Mouse (Mus musculus) heart, postnatal 14 days (tissue): Measurements from ENCODE around the gene E330021D16Rik. TPM values are rescaled to one million over a fixed set of nuclear protein-coding genes. Genes with fewer than 3 reads are reported as not detected.
"Not testable (repeated sequence)": the region's sequence is repeated elsewhere in the genome, so short reads cannot be mapped to it uniquely, and the experiment has no call there.

Source experiments
- DNase-seq, 2 experiments: peaks; one replicate each; pipeline ENCODE4 v3.0.0; 2021 to 2022
- intact Hi-C: fragments of 180-260 bp; cut with DNase I; formaldehyde crosslinking; loops from one replicate; pipeline ENCODE4 v1.15.1; 2025
- long read RNA-seq, 2 experiments: library from polyadenylated mRNA; stranded (forward); transcript quantifications; one replicate each; pipeline ENCODE4 v2.0.0; 2021
- total RNA-seq, 2 experiments: library from RNA; stranded (reverse); gene quantifications; 2 replicates each; pipeline ENCODE4 v1.2.3; 2021

The E330021D16Rik gene
- not detected for total RNA-seq
- long read RNA-seq, experiment 1: 0 reads
- long read RNA-seq, experiment 2: 0 reads

DNA sequence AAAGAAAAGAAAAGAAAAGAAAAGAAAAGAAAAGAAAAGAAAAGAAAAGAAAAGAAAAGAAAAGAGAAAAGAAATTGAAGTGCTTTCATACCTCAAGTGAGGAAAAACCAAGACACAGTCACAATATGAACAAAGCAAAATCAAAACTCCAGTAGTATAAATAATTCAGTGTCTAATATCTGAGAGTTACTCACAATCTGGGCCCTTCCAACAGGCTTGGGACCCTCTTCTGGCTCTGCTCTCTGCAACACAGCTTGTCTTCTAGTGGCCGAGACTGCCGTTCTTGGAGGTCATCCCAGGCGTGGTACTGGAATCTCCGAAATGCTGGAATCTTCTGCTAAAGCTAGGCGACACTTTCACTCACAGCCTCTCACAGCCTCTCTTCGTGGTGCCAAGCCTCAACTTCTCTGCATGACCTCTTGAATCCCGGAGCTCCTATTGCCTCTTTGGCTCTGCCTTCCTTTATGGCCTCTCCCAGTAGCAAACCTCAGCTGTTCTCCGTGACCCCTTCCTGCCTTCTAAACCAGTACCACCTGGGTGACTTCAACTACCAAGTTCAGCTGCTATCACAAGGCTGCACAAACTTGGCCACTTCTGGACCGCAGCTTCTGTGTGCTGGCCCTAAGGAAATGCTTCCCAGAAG, at the start of gene E330021D16Rik:
Gene E330021D16Rik, minus strand, starts transcription at position 437 of the 643 bp plus-strand sequence.
- no peak for DNase-seq
- intact Hi-C loops: no loop called here

DNA sequence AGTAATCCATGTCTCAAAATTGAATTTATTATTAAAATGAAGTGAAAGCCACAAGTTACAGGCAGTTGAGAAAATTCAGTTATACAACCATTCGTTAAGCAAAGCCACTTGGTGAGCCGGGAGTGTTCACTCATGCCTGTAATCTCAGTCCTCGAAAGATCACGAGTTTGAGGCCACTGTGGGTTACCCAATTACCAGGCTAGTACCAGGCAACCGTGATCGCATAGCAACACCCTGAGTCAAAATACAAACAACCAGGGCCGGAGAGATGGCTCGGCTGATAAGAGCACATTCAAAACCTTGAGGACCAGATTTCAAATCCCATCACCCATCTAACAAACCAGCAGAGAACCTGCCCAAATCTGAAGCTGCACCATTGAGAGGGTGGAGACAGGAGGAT, 49.7 kb upstream of the E330021D16Rik start:
- intact Hi-C loops: loop anchor here (2.0 kb wide), 1 partner anchor 40 kb away; no protein-coding TSS in a partner anchor
- no peak for DNase-seq

GRCm38 (mm10) chr6:136464121-136464621, 48.8 kb upstream of the E330021D16Rik start:
- intact Hi-C loops: loop anchor here (2.0 kb wide), 1 partner anchor 39 kb away; no protein-coding TSS in a partner anchor
- peak in 1 of 2 experiments; percentile 24 for DNase-seq

- no peak for DNase-seq
- intact Hi-C loops: no loop called here
Observed at GRCm38 (mm10) chr6:136463491-136463890, 48.1 kb upstream of the E330021D16Rik start.

DNA sequence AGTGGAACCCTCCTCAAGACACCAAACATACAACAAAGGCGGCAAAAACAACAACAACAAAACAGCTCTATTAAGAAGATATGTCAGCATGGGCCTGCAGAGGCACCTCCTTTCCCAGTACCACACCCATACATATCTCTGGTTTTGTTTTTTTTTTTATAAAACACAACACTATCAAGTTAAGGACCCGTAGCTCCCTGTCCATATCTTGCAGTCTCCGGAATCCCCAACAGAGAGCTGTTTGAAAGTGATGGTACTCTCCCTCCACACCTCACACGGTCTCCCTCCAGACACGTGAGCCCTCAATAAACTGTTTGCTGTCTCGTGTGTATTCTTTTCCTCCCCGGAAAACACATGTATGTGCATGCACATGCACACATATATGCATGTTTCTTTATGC, 43.8 kb upstream of the E330021D16Rik start:
- intact Hi-C loops: no loop called here
- DNase-seq: no peak

GRCm38 (mm10) chr6:136456302-136456701, 40.9 kb upstream of the E330021D16Rik start:
- DNase-seq: no peak
- intact Hi-C loops: no loop called here

DNA sequence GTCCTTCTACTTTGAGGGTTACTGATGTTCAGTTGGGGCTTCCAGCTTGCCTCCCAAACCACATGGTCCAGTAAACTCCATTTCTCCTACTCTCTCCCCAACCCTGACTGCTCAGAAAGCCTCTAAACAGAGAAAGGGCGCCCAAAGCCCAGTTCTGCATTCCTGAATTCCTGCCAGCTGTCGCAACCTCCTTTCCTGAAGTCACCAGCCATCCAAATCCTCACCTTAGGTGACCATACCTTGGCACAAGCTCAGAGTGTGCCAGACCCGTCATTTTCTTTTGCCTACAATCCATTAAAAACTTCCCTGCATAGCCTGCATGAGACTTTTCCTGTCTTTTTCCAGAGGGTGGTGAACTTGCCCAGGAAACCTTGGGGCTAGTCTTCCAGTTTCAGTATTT, 40.3 kb upstream of the E330021D16Rik start:
- intact Hi-C loops: no loop called here
- peak in 1 of 2 experiments; percentile 29 for DNase-seq

GRCm38 (mm10) chr6:136452623-136453022, 37.3 kb upstream of the E330021D16Rik start:
- intact Hi-C loops: no loop called here
- no peak for DNase-seq

GRCm38 (mm10) chr6:136450863-136451262, 35.5 kb upstream of the E330021D16Rik start:
- no peak for DNase-seq
- intact Hi-C loops: no loop called here

DNA sequence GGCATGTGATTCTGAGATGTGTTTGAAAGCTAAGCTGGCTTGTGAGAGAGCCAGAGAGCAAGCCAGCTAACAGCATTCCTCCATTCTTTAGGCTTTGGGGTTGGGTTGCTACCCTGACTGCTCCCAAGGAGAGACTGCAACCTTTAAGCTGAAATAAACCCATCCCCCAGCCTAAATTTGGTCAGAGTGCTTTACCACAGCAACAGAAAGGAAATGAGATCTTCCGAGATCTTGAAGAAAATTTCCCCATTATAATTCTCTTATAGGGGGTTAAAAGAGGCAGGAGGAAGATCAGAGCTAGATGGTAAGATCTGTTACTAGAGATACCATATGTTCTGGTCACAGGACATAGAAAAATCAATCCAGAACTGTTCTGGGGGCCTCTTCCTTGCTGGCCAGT, 34.6 kb upstream of the E330021D16Rik start:
- no peak for DNase-seq
- intact Hi-C loops: no loop called here

GRCm38 (mm10) chr6:136449270-136449692, 33.9 kb upstream of the E330021D16Rik start:
- peak; percentile 42 to 54 for DNase-seq
- intact Hi-C loops: no loop called here

DNA sequence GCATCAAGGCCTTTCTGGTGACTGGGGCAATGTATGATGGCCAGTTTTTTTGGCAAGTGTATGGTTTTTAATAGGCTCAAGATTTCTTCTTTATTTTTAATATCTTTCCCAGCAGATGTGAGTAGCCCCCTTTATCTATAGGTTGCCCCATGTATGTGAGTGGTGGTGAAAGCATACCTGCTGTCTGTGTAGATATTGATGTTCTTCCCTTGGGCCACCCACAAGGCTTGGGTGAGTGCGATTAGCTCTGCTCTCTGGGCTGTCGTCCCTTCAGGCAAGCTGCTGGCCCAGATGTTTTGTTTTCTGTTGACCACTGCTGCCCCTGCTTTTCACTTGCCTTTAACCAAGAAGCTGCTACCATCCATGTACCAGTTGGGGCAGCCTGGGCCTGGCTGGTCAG, 23.8 kb upstream of the E330021D16Rik start:
- DNase-seq, intact Hi-C loops: not testable (repeated sequence)

- intact Hi-C loops, DNase-seq: not testable (repeated sequence)
Observed at GRCm38 (mm10) chr6:136436151-136436550, 20.8 kb upstream of the E330021D16Rik start.

DNA sequence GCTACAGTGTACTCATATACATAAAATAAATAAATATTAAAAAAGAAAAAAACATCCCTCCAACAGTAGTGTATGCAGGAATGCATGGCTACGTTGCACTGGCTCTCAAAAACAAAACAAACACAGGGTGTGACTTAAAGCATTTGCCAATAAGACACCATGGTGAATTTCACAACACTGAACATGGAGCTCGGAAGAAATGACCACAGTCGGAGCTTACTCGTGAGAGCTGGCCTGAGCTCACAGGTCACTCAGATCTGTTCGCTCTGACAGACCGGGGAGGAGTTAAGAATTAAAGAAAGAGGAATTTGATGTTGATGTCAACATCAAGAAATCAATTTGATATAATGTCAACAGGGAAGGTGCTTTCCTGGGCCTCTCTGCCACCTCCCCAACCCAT, 18.2 kb upstream of the E330021D16Rik start:
- intact Hi-C loops: no loop called here
- DNase-seq: no peak

GRCm38 (mm10) chr6:136431896-136432248, 16.5 kb upstream of the E330021D16Rik start:
- no peak for DNase-seq

DNA sequence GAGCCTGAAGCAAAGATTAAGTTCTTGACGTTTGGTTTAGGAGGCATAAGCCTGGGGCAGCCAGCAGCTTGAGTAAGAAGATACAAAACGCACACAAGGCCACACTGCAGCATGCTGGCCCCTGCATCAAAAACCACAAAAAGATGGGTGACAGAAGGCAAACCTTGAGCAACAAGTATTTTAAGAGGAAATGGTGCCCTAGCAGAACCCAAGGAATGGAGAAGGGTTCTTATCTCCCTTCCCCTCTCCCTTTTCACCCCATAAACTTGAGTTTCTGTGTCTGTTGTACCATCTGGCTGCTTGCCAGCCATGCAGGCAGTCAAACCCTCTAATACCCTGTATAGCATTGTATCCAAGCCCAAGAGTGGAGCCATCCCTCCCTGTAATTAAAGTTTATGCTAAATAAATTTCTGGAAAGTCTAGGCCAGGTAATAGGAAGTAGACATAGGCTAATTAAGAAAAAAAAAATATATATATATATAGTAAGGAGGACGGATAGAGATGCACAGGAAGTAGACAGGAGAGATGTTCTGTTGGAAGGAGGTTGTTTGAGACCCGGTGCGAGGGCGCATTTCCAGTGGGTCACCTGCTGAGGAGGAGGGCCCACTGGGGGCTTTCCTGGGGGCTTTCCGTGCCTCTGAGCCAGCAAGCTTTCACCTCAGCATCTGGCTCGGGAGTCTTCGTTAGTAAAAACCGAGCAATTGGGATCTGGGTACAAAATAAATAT, 16.0 kb upstream of the E330021D16Rik start:
- intact Hi-C loops: no loop called here
- DNase-seq: no peak

More at GRCm38 (mm10) chr6:136431896-136432248, 16.5 kb upstream of the E330021D16Rik start:
- intact Hi-C loops: no loop called here

DNA sequence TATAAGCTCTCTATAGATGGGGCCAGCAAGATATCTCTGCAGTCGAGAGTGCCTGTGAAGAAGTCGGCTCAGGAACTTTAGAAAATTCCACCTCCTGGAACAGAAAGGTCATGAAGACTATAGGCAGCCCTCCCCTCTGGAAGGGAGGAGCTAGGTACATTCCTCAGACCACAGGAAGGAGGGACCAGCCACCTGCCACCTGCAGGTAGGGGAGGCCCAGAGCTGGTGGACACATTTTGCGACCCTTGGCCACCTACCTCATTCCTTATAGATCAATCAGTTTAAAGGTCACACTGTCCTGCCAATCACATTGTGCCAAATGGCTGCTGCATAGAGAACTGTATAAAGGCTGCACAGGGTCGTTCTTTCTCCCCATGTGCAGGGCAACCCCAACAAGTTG, 14.1 kb upstream of the E330021D16Rik start:
- no peak for DNase-seq
- intact Hi-C loops: no loop called here

DNA sequence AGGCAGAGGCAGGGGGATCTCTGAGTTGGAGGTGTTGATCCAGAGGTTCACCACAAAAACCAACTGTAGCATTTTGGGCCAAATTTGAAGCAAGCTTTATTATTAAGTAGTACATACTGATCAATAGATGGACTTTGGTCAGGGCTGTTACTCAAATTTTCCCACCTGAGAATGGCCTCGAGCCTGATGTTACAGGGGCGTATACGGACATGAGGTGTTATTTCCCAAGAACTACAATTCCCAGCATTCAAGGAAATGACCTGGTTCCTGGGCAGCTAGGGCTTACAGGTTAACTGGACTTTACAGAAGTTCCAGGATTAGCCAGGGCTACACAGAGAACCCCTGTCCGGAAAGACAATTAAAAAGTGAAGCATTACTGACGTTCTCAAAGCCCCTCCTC, 13.0 kb upstream of the E330021D16Rik start:
- intact Hi-C loops: no loop called here
- no peak for DNase-seq

DNA sequence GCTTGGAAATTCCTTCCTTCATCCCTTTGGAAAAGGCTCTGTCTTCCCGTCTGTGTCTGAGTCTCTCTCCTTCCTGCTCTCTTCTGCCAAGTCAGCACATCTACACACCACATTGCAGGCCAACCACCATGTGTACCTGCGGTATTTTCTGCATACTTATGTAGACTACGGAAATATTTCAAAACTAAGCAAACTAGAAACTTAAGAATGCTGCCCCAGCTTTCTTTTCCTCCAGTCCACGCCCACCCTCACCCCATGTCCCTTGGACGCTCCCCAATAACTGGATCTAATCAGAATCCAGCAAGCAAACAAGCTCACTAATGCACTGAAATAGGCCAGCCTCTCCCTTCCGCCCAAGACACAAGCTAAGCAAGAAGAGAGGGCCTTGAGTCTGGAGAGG, 11.9 kb upstream of the E330021D16Rik start:
- no peak for DNase-seq
- intact Hi-C loops: no loop called here

- intact Hi-C loops: loop anchor here (2.0 kb wide), 1 partner anchor 39 kb away; no protein-coding TSS in a partner anchor
- DNase-seq: no peak
Observed at GRCm38 (mm10) chr6:136425956-136426355, 10.6 kb upstream of the E330021D16Rik start.

GRCm38 (mm10) chr6:136424166-136424565, 8.8 kb upstream of the E330021D16Rik start:
- intact Hi-C loops: loop anchor here (2.0 to 5.0 kb wide), 4 partner anchors 41 to 318 kb away; no protein-coding TSS in a partner anchor
- no peak for DNase-seq
